Mouse (Mus musculus) cerebellum, adult 9-11 months (tissue): ENCODE data around the gene Bcl3.

Source experiments
- DNase-seq: peaks from one replicate; pipeline ENCODE4 v3.0.0; 2022

Bcl3 gene

GRCm38 (mm10) chr7:19831837-19832236 is 9.3 kb upstream of the Bcl3 start:
- no peak for DNase-seq

DNA sequence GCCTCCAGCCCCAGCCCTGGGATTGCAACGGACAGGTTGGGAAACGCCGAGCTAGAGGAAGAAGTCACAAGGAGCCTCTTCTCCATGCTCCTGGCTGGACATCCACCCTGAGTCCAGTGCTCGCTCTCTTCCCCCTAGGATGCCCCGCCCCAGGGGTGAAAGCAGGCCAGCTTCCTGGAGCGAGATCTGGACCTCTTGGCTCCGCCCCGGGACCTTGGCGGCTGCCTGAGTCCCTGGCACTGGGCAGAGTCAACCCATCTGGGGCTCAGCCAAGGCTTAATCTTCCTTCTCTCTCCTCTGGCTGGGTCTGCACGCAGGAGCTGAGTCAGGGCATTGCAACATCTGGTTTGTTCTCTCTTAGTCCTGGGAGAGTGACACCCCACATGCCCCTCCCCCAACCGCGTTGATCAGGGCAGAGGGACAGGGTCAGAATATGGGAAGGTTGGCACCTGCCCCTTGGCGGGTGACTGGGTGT is 8.1 kb upstream of the Bcl3 start:
- no peak for DNase-seq

DNA sequence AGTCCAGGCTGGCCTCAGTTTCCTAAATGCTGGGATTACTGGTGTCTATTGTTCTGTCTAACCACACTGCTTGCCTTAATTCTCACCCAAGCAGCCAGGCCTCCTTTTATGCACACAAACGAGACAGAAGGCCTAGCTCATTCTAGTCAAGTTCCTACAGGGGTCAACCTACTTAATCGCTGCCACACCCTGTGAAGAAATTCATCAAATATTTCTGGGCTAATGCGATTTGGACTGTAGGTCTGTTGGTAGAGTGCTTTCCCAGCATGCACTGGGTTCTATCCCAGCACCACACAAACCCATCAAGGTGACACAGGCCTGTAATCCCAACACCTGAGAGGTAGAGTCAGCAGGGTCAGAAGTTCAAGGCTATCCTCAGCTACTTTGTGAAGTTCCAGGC is 7.1 kb upstream of the Bcl3 start:
- no peak for DNase-seq

GRCm38 (mm10) chr7:19826756-19827155 is 4.2 kb upstream of the Bcl3 start:
- DNase-seq = no peak

DNA sequence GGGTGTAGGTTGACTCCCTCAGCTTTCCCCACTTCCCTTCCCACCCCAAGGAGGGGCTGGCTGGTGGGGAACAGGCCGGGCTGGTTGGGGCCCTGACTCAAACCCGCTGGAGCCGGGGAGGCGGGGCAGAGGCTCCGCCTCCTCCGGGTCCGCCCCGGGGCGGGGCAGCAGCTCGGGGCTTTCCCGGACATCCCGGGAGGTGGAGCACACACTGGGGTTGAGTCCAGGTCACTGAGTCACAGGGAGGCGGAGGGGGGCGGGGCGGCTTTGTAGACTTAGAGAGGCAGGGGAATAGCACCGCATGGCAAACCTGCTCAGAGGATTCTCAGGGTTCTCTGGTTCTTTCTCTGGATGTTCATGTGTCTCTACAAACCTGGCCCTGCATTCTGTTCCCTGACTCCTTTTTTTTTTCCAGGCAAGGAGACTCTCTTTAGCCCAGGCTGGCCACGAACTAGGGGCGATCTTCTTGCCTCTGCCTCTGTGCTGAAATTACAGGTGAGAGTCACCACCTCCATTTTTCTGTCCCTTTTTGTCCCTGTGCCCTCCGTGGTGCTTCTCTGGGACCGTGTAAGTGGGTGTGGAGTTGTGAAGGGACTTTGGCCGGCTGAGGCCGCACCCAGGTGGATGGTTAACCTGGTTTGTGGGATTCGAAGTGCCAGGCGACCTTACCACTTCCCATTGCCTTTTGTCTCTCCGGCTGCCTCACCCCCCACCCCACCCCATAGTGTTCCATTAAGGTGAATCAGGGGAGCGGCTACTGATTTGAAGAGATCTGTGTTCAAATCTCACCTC is 1.8 kb upstream of the Bcl3 start:
- DNase-seq = peak; percentile 17

DNA sequence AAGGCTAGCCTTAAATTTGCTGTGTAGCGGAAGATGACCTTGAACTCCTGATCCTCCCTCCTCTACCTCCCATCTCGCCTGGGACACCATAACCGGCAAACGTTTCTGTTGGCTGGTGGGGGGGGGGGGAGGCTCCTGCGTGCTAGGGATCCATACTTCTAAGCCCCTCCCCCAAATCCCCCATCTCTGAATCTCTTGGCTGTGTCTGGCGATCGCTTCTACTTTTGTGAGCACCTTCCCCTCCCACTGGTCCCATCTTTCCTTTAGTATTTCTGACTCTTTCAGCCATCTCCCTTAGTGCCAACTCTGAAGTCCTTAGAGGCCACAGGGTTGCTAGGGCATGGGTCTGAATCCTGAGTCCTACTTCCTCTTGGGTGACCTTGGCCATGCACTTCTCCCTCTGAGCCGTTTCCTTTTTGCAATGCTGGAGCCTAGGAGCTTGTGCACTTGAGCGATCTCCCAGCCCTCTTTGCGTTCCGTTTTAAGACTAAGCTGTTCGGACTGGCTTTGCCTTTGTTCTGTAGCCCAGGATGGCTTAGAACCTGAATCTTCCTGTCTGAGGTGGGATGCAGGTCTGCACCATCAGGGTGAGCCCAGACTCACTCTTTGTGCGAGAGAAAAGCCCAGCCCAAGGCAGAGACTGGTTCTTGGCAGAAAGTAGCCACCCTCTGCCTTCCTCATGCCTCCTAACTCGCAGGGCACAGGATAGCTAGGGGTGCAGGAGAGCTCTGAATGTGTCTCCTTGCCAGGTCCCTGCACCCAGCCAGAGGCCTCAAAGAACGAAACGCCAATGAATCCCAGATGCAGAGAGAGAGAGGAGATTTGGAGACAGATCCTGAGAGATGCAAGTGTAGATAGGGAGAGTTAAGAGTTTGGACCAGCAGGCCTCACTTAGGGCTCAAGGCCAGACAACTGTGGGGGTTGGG is 949 bp upstream of the Bcl3 start:
- DNase-seq = no peak

DNA sequence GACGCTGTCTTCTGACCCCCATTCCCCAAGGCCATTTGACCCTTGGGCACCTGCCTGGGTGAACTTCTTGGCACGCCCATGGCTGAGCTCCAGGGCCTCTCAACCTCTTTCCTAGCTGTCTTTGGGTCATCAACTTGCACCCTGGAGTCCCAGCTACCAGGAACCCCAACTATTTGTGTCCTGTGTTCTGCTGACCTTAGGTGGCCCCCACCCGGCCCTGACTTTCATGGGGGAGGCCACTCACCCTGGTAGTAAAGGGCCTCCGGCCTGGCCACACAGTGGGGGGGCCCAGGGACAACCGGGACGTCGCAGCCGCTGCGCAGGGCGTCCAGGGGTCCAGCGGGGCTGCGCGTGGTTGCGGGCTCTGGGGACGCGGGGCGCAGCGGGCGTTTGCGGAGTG is 377 bp downstream of the Bcl3 start:
- DNase-seq = no peak

DNA sequence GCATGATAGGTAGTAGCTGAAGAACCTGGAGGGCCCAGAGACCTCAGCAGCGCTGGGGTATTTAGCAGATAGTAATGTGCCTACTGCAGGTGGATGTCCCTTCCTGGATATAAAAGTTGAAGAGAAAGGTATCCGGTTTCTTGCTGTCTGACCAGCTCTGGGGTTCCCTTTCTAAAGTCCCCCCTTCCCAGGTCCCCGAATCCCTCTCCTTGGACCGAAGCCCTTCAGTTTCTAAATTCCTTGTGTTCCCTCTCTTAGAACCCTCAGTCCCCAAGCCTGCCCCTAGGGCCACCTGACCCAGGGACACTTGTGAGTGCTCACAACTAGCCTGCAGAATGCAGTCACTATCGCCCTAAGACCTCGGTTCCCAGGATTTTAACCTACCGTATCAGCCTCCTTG is 937 bp downstream of the Bcl3 start:
- DNase-seq = no peak

GRCm38 (mm10) chr7:19820347-19821048 is 2.1 kb downstream of the Bcl3 start:
- no peak for DNase-seq

GRCm38 (mm10) chr7:19818875-19819274 is 3.7 kb downstream of the Bcl3 start:
- DNase-seq = no peak

GRCm38 (mm10) chr7:19818440-19818839 is 4.1 kb downstream of the Bcl3 start:
- DNase-seq = no peak

GRCm38 (mm10) chr7:19817382-19818105 is 5.0 kb downstream of the Bcl3 start:
- DNase-seq = no peak

DNA sequence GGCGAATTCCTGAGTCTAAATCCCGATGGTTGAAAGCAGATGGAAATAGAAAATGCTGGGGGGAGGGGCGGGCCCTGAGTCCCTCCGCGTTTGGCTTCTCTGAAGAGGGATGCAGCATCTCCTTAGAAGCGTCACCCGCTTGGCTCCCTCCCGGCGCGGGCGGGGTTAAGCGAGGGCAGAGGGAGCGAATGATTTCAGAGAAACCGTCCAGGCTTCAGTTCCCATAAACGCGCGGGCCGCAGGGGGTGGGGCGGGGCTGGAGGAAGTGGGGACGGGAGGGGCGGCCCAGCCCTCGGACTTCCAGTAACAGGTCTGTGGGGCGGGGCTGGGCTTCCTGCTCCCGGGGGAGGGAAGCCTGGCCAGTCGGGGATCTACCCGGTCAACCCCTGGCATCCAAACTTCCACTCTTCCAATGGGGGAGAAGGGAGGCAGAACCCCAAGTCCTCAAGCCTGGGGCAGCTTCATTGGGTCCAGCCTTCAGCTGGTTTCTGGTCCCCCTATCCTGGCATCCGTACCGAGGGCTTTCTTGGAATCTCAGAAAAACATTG is 6.3 kb downstream of the Bcl3 start:
- no peak for DNase-seq

DNA sequence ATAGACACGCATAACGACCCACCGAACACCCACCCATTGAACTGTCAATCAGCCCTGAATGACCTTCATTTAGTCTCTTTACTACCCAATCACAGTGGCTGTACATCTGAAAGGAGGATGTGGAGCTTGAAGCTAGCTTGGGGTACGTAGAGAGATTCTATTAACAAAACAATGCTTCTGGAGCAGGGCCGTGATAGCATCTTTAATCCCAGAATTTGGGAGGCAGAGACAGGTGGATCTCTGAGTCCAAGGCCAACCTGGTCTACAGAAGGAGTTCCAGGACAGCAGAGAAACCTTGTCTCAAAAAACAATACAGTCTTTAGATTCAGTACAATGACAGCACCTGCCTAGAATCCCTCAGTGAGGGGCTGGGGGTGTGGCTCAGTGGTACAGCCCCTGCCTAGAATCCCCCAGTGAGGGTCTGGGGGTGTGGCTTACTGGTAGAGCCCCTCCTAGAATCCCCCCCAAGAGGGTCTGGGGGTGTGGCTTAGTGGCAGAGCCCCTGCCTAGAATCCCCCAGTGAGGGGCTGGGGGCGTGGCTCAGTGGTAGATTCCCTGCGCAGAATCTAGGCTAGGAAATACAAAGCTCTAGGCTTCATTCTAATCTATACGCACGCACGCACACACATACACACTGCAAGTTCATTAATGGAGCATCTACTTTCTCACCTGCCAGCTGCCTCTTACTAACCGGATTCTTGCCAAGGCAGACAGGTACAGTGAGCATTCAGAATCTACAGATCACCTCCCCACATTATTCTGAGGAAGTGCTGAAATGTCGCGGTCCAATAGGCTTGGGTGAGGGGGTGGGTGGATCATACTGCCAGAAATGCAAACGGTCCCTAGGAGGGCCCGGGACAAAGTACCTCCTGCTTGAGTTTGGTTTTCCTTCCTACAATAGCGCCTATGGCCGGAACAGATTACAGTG is 7.0 kb downstream of the Bcl3 start:
- no peak for DNase-seq

- DNase-seq = no peak
Measured at GRCm38 (mm10) chr7:19813579-19814122, 8.9 kb downstream of the Bcl3 start.

- DNase-seq = no peak
Measured at GRCm38 (mm10) chr7:19813161-19813560, 9.4 kb downstream of the Bcl3 start.

GRCm38 (mm10) chr7:19811114-19811513 is 11.5 kb downstream of the Bcl3 start:
- no peak for DNase-seq

- no peak for DNase-seq
Measured at GRCm38 (mm10) chr7:19809369-19809768, 13.2 kb downstream of the Bcl3 start.

- no peak for DNase-seq
Measured at GRCm38 (mm10) chr7:19806356-19806969, 16.1 kb downstream of the Bcl3 start.

DNA sequence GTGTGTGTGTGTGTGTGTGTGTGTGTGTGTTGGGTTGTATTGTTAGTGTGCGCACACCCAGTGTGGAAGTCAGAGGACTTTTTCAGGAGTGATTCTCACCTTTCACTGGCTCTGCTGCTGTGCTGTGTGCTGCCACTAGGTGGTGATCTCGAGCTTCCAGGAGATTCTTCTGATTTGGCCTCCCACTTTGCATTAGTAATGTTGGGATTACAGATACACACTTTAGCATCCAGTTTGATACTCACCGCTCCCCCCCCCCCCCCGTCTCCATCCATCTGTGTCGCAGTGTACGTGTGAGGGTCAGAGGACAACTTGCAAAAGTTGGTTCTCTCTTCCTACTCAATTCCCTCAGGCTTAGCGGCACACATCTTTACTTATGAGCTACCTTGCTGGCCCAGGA is 19.6 kb downstream of the Bcl3 start:
- DNase-seq = no peak
